Mouse (Mus musculus): ENCODE data around the gene Stim2. TPM values are rescaled to one million over a fixed set of nuclear protein-coding genes. Genes with fewer than 3 reads are reported as not detected.

Stim2 gene
- polyA plus RNA-seq, 1 experiment from 2014 or later = 26.0 TPM

DNA sequence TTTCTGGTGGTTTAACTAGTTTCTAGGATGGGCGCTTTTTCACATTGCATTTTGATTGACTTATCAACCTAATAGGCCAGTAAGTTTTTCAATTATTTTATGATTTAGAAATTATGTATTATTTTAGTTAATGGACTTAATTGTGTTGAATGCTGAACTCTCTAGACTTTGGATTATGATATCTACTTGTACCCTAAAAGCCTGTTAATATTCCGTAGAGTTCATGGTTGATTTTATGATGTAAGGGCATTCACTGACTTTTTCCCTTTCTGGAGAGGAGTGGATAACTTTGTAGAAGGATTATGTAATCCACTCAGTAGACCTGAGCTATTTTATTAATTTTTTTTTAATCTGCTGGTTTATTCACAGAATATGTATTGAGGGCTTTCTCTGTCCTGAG, 20.6 kb downstream of the Stim2 start:
- no peaks in the 10 kb centered on the region; the same call in 1 of the 2 replicates for H3K4me1 ChIP-seq (ENCODE audit: control insufficient read depth, insufficient read depth, low read length)
- no peaks in the 10 kb centered on the region for H3K27me3 ChIP-seq (ENCODE audit: control insufficient read depth, insufficient read depth, low read length)
- no peak overlapping the region for H3K4me3 ChIP-seq (ENCODE audit: low read length)
- no peak for ATAC-seq (ENCODE audit: low FRiP score, low TSS enrichment)
- WGBS = 99% methylated on average over 2 of the region's 2 CpGs
- H3K36me3 ChIP-seq (ENCODE audit: control insufficient read depth, insufficient read depth, low read length) = no peaks in the 10 kb centered on the region
- no peak overlapping the region for H3K4me2 ChIP-seq (replicated peaks; ENCODE audit: low read depth, low read length)
- no peak overlapping the region for H3K27ac ChIP-seq (ENCODE audit: low read depth, low read length)
- H3K9me3 ChIP-seq (ENCODE audit: control insufficient read depth, low read length) = no peaks in the 10 kb centered on the region
- H3K9ac ChIP-seq (ENCODE audit: low read depth, low read length) = no peak overlapping the region

DNA sequence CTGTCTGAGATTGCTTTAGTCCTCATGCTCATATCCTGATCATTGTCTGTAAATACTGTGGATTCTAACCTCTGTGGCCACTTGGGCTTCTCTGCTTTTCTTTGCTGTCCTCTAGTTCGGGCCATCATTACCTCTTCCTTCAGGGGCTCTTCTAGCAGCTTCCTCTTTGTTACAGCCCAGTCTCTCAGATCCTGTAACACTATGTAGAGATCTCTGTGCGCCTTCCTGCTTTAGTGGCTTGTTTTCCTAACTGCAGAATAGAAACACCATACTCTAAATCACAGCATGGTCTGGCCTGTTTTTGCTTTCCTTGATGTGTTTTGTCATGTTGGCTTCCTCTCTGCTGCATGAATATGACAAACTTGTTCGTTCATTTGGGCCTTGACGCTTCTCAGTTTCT, 21.2 kb downstream of the Stim2 start:
- H3K4me1 ChIP-seq (ENCODE audit: control insufficient read depth, insufficient read depth, low read length) = no peaks in the 10 kb centered on the region; the same call in 1 of the 2 replicates
- H3K4me2 ChIP-seq (replicated peaks; ENCODE audit: low read depth, low read length) = no peak overlapping the region
- peaks cover 2% of the 10 kb centered on the region; the same call in 1 of the 2 replicates for H3K36me3 ChIP-seq (ENCODE audit: control insufficient read depth, insufficient read depth, low read length)
- H3K9me3 ChIP-seq (ENCODE audit: control insufficient read depth, low read length) = no peaks in the 10 kb centered on the region
- H3K27me3 ChIP-seq (ENCODE audit: control insufficient read depth, insufficient read depth, low read length) = no peaks in the 10 kb centered on the region
- no peak for ATAC-seq (ENCODE audit: low FRiP score, low TSS enrichment)
- no peak overlapping the region for H3K9ac ChIP-seq (ENCODE audit: low read depth, low read length)
- 39% methylated on average over 4 of the region's 4 CpGs for WGBS
- H3K27ac ChIP-seq (ENCODE audit: low read depth, low read length) = no peak overlapping the region
- no peak overlapping the region for H3K4me3 ChIP-seq (ENCODE audit: low read length)

DNA sequence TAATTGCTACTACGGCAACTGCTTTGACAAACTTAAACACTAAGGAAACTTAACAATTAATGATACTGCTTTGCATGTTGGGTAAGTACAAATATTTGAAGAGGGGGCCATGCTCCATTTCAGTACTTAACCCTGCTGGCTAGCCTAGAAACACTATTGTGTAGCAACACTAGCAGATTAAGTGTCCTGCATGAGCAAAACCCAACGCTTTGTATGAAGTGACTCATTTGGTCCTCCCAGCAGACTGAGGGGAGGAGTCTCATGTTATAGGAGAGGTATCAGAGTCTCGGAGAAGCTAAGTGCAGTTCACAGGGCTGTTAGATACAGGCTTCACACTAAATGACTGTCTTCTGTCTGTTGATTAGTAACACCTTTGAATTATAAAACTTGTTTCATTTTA, 26.3 kb downstream of the Stim2 start:
- WGBS = 69% methylated on average over 3 of the region's 3 CpGs
- Histone ChIP-seq H3K36me3 (ENCODE audit: control insufficient read depth, insufficient read depth, low read length) (peaks cover 2% of the 10 kb centered on the region; the same call in 1 of the 2 replicates), H3K27ac (ENCODE audit: low read depth, low read length) (no peak overlapping the region), H3K4me1 (ENCODE audit: control insufficient read depth, insufficient read depth, low read length) (no peaks in the 10 kb centered on the region; the same call in 1 of the 2 replicates), H3K4me2 (replicated peaks; ENCODE audit: low read depth, low read length) (no peak overlapping the region), H3K9ac (ENCODE audit: low read depth, low read length) (no peak overlapping the region), H3K9me3 (ENCODE audit: control insufficient read depth, low read length) (no peaks in the 10 kb centered on the region), H3K27me3 (ENCODE audit: control insufficient read depth, insufficient read depth, low read length) (no peaks in the 10 kb centered on the region), H3K4me3 (ENCODE audit: low read length) (no peak overlapping the region)
- ATAC-seq (ENCODE audit: low FRiP score, low TSS enrichment) = no peak

DNA sequence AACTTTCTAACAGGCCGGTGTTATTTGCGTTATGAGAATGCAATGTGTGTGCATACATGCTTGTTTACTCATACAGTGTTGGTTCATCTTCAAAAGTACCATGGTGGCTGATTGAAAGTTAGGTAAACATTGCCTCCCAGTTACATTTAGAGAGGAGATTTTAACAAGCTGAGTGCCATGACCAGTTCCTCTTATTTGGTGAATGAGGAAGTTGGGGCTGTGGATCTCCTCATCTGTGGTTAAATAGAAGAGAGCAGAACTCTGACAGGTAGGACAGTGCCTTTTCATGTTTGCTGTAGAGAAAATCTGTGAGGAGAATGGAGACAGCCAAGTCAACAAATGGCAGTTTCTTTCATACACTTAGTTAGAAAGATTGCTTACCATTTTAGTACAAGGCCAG, 27.3 kb downstream of the Stim2 start:
- 97% methylated on average over 2 of the region's 2 CpGs for WGBS

DNA sequence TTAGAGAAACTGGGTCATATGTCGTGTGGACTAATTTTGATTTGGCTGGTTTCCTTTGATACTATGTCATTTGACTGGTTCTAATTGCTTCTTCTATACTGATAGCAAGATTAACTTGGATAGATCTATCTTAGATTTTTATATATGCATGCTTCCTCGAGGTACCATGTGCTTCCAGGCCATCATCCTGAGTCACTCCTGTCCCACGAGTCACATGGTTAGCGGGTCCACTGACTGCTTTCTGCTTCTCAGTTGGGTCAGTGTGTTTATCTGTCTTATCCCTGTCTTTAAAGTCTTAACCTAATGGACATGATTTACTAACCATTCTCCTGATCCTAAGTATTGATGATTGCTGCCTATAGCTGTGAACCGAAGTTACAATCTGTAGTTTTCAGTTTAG, 34.9 kb downstream of the Stim2 start:
- ATAC-seq (ENCODE audit: low FRiP score, low TSS enrichment) = no peak
- no peak overlapping the region for H3K4me3 ChIP-seq (ENCODE audit: low read length)
- H3K4me1 ChIP-seq (ENCODE audit: control insufficient read depth, insufficient read depth, low read length) = peaks cover 5% of the 10 kb centered on the region; the same call in 1 of the 2 replicates
- H3K4me2 ChIP-seq (replicated peaks; ENCODE audit: low read depth, low read length) = no peak overlapping the region
- 84% methylated on average over 5 of the region's 5 CpGs for WGBS
- H3K36me3 ChIP-seq (ENCODE audit: control insufficient read depth, insufficient read depth, low read length) = no peaks in the 10 kb centered on the region
- H3K27ac ChIP-seq (ENCODE audit: low read depth, low read length) = no peak overlapping the region
- H3K27me3 ChIP-seq (ENCODE audit: control insufficient read depth, insufficient read depth, low read length) = no peaks in the 10 kb centered on the region
- no peaks in the 10 kb centered on the region for H3K9me3 ChIP-seq (ENCODE audit: control insufficient read depth, low read length)
- H3K9ac ChIP-seq (ENCODE audit: low read depth, low read length) = no peak overlapping the region

More for the DNA sequence above, 27.3 kb downstream of the Stim2 start:
- Histone ChIP-seq H3K9me3 (ENCODE audit: control insufficient read depth, low read length) (no peaks in the 10 kb centered on the region), H3K4me1 (ENCODE audit: control insufficient read depth, insufficient read depth, low read length) (no peaks in the 10 kb centered on the region), H3K4me2 (replicated peaks; ENCODE audit: low read depth, low read length) (no peak overlapping the region), H3K9ac (ENCODE audit: low read depth, low read length) (no peak overlapping the region), H3K4me3 (ENCODE audit: low read length) (no peak overlapping the region), H3K27ac (ENCODE audit: low read depth, low read length) (no peak overlapping the region), H3K27me3 (ENCODE audit: control insufficient read depth, insufficient read depth, low read length) (no peaks in the 10 kb centered on the region), H3K36me3 (ENCODE audit: control insufficient read depth, insufficient read depth, low read length) (peaks cover 2% of the 10 kb centered on the region; the same call in 1 of the 2 replicates)
- ATAC-seq (ENCODE audit: low FRiP score, low TSS enrichment) = no peak

DNA sequence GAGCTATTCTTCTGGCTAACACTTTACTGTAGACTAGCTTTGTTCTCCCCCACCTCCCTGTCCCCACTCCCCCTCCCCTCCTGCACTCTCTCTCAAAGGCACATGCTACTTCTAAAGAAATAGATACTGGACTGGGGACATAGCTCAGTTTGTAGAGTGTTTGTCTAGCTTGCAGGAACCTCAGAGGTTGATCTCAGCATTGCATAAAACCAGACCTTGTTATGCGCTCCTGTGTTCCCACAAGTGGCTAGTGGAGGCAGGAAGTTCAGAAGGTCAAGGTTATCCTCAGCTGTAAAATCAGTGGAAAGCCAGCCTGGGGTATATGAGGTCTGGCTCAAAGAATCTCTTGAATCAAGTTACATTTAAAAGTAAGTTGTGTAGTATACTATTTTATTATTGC, 36.4 kb downstream of the Stim2 start:
- Histone ChIP-seq H3K27ac (ENCODE audit: low read depth, low read length) (no peak overlapping the region), H3K4me1 (ENCODE audit: control insufficient read depth, insufficient read depth, low read length) (peaks cover 5% of the 10 kb centered on the region; the same call in 1 of the 2 replicates), H3K27me3 (ENCODE audit: control insufficient read depth, insufficient read depth, low read length) (no peaks in the 10 kb centered on the region), H3K9ac (ENCODE audit: low read depth, low read length) (no peak overlapping the region), H3K4me2 (replicated peaks; ENCODE audit: low read depth, low read length) (no peak overlapping the region), H3K9me3 (ENCODE audit: control insufficient read depth, low read length) (no peaks in the 10 kb centered on the region), H3K4me3 (ENCODE audit: low read length) (no peak overlapping the region), H3K36me3 (ENCODE audit: control insufficient read depth, insufficient read depth, low read length) (no peaks in the 10 kb centered on the region)
- ATAC-seq (ENCODE audit: low FRiP score, low TSS enrichment) = peak; percentile 35; the same call in 1 of the 2 replicates
- WGBS = 39% methylated on average over 1 of the region's 1 CpGs

DNA sequence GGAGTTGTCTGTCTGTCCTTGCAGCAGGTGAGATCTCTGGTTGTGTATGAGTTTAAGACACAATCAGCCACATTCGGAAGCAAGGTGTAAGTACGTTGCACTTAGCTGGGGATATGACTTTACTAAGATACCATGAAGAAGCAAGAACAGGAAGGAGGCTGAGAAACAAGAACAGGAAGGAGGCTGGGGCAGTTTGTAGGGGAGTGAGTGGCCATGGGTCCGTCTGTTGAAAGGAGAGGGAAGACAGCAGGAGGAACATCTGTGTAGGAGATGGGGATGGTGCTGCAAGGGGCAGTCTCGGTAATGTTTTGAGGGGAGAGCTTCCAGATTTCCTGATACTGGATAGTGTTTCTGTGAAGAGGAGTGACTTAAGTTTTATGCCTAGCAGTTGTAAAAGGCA, 40.3 kb downstream of the Stim2 start:
- no peak overlapping the region for H3K27ac ChIP-seq (ENCODE audit: low read depth, low read length)
- 59% methylated on average over 4 of the region's 4 CpGs for WGBS
- no peaks in the 10 kb centered on the region for H3K36me3 ChIP-seq (ENCODE audit: control insufficient read depth, insufficient read depth, low read length)
- no peaks in the 10 kb centered on the region for H3K27me3 ChIP-seq (ENCODE audit: control insufficient read depth, insufficient read depth, low read length)
- H3K4me3 ChIP-seq (ENCODE audit: low read length) = no peak overlapping the region
- no peak overlapping the region for H3K4me2 ChIP-seq (replicated peaks; ENCODE audit: low read depth, low read length)
- H3K4me1 ChIP-seq (ENCODE audit: control insufficient read depth, insufficient read depth, low read length) = peaks cover 12% of the 10 kb centered on the region; the same call in 1 of the 2 replicates
- H3K9ac ChIP-seq (ENCODE audit: low read depth, low read length) = no peak overlapping the region
- H3K9me3 ChIP-seq (ENCODE audit: control insufficient read depth, low read length) = no peaks in the 10 kb centered on the region
- no peak for ATAC-seq (ENCODE audit: low FRiP score, low TSS enrichment)

DNA sequence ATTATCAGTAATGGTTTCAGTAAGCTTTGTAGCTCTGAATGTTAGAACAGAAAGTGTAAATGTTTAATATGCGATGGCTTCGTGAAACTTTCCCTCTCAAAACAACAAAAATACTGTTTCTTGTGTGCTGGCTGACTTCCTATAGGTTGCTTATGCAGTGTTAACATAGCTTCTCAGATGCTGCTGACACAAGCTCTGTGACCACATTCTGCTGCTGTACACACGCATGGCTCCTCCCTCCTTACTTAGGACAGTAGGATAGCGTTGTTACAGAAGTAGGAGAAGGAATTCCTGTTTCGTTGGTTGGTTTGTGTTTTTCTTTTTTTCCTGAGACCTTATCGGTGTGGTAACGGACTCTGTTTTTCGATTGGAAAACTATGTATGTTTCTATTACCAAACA, 42.2 kb downstream of the Stim2 start:
- Histone ChIP-seq H3K4me1 (ENCODE audit: control insufficient read depth, insufficient read depth, low read length) (0 out of 2 replicates have a peak, but pooled peaks cover 8% of the 10 kb centered on the region), H3K4me2 (replicated peaks; ENCODE audit: low read depth, low read length) (no peak overlapping the region), H3K9me3 (ENCODE audit: control insufficient read depth, low read length) (no peaks in the 10 kb centered on the region), H3K9ac (ENCODE audit: low read depth, low read length) (no peak overlapping the region), H3K27ac (ENCODE audit: low read depth, low read length) (no peak overlapping the region), H3K36me3 (ENCODE audit: control insufficient read depth, insufficient read depth, low read length) (no peaks in the 10 kb centered on the region), H3K27me3 (ENCODE audit: control insufficient read depth, insufficient read depth, low read length) (no peaks in the 10 kb centered on the region), H3K4me3 (ENCODE audit: low read length) (no peak overlapping the region)
- WGBS = 83% methylated on average over 8 of the region's 8 CpGs
- ATAC-seq (ENCODE audit: low FRiP score, low TSS enrichment) = no peak

DNA sequence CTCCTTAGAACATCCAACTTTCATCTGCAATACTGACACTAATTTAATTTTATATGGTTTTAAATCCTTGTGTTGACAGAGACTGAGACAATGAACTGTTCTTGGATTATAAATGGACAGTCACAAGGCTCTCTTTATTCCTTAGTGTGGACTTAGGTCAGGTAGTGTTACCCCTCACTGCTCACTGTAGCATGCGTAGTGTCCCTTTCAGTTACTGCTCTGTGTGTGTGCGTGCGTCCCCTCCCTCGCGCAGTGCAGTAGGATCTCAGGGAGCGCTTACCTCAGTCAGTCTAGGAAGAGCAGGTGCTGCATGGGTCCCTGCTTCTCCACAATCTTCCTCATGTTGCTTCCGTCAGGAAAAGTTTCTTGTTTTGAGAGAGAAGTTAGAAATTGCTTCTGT, 43.7 kb downstream of the Stim2 start:
- Histone ChIP-seq H3K27ac (ENCODE audit: low read depth, low read length) (no peak overlapping the region), H3K4me1 (ENCODE audit: control insufficient read depth, insufficient read depth, low read length) (0 out of 2 replicates have a peak, but pooled peaks cover 10% of the 10 kb centered on the region), H3K9ac (ENCODE audit: low read depth, low read length) (no peak overlapping the region), H3K9me3 (ENCODE audit: control insufficient read depth, low read length) (no peaks in the 10 kb centered on the region), H3K4me2 (replicated peaks; ENCODE audit: low read depth, low read length) (no peak overlapping the region), H3K4me3 (ENCODE audit: low read length) (no peak overlapping the region), H3K36me3 (ENCODE audit: control insufficient read depth, insufficient read depth, low read length) (no peaks in the 10 kb centered on the region), H3K27me3 (ENCODE audit: control insufficient read depth, insufficient read depth, low read length) (no peaks in the 10 kb centered on the region)
- ATAC-seq (ENCODE audit: low FRiP score, low TSS enrichment) = peak; percentile 55; the same call in 1 of the 2 replicates
- WGBS = 62% methylated on average over 7 of the region's 7 CpGs

Measured in kidney, embryonic 14.5 days (tissue).